Mouse (Mus musculus) neural tube, embryonic 12.5 days (tissue): ENCODE measurements around the gene Vps8. TPM values are rescaled to one million over a fixed set of nuclear protein-coding genes. Genes with fewer than 3 reads are reported as not detected.

Experiments
- ATAC-seq: fragments of 200-750 bp; cut with Nextera tagmentation; 2 replicates; pipeline ENCODE4 v1.8.0; 2017; ENCODE audit warnings: low read depth, mild to moderate bottlenecking, moderate TSS enrichment, moderate library complexity; ENCODE audit not compliant: low FRiP score
- H3K27ac ChIP-seq: fragments of 300-500 bp; sonication (generic); 2 replicates; pipeline ENCODE4 v1.5.1; 2016
- H3K27me3 ChIP-seq: fragments of 300-500 bp; sonication (generic); replicated peaks from 2 replicates; pipeline ENCODE4 v1.6.1; 2016; ENCODE audit warnings: mild to moderate bottlenecking
- H3K36me3 ChIP-seq: fragments of 300-500 bp; sonication (generic); 2 replicates; pipeline ENCODE4 v1.6.1; 2016; ENCODE audit warnings: mild to moderate bottlenecking
- H3K4me1 ChIP-seq: fragments of 300-500 bp; sonication (generic); 2 replicates; pipeline ENCODE4 v1.6.1; 2016
- H3K4me2 ChIP-seq: fragments of 300-500 bp; sonication (generic); replicated peaks from 2 replicates; pipeline ENCODE4 v1.6.1; 2016; ENCODE audit warnings: mild to moderate bottlenecking
- H3K4me3 ChIP-seq: fragments of 300-500 bp; sonication (generic); 2 replicates; pipeline ENCODE4 v1.5.1; 2016
- H3K9ac ChIP-seq: fragments of 300-500 bp; sonication (generic); 2 replicates; pipeline ENCODE4 v1.6.1; 2016; ENCODE audit warnings: mild to moderate bottlenecking
- H3K9me3 ChIP-seq: fragments of 300-500 bp; sonication (generic); 2 replicates; pipeline ENCODE4 v1.6.1; 2016; ENCODE audit warnings: mild to moderate bottlenecking
- WGBS: fragments of 180-500 bp; shearing (Covaris S2); methylation state at CpG from one replicate; pipeline ENCODE4 v1.1.7; 2016; 5-methylcytosine and 5-hydroxymethylcytosine counted together
- polyA plus RNA-seq: library from polyadenylated mRNA; unstranded; fragments of >200 nt; fragmentation: Nextera tagmentation; extraction: Ambion mirVana; gene quantifications from 2 replicates; pipeline ENCODE4 v1.2.1, GENCODE M21; 2016

Vps8 gene
- polyA plus RNA-seq, 1 experiment from 2014 or later: 30.3 TPM

GRCm38 (mm10) chr16:21615802-21616201 is 192.9 kb downstream of the Vps8 start:
- Histone ChIP-seq H3K27me3 (no peaks in the 10 kb centered on the region), H3K9me3 (no peaks in the 10 kb centered on the region), H3K9ac (no peak overlapping the region), H3K4me3 (no peak overlapping the region), H3K4me2 (no peak overlapping the region), H3K36me3 (no peaks in the 10 kb centered on the region), H3K27ac (no peak overlapping the region), H3K4me1 (no peaks in the 10 kb centered on the region)
- WGBS: 57% methylated on average over 7 of the region's 7 CpGs
- ATAC-seq: no peak

GRCm38 (mm10) chr16:21620630-21621029 is 197.7 kb downstream of the Vps8 start:
- ATAC-seq: no peak
- Histone ChIP-seq H3K27ac (no peak overlapping the region), H3K9me3 (no peaks in the 10 kb centered on the region), H3K4me2 (no peak overlapping the region), H3K9ac (no peak overlapping the region), H3K4me3 (no peak overlapping the region), H3K27me3 (no peaks in the 10 kb centered on the region), H3K4me1 (0 out of 2 replicates have a peak, but pooled peaks cover under 1% of the 10 kb centered on the region), H3K36me3 (no peaks in the 10 kb centered on the region)
- 92% methylated on average over 2 of the region's 2 CpGs for WGBS

GRCm38 (mm10) chr16:21625784-21626634 is 203.1 kb downstream of the Vps8 start:
- Histone ChIP-seq H3K4me1 (peaks cover 22% of the 10 kb centered on the region), H3K4me3 (no peak overlapping the region), H3K9me3 (no peaks in the 10 kb centered on the region), H3K9ac (no peak overlapping the region), H3K27ac (no peak overlapping the region), H3K27me3 (no peaks in the 10 kb centered on the region), H3K36me3 (no peaks in the 10 kb centered on the region), H3K4me2 (no peak overlapping the region)
- ATAC-seq: no peak
- WGBS: 72% methylated on average over 6 of the region's 6 CpGs

- Histone ChIP-seq H3K27me3 (no peaks in the 10 kb centered on the region), H3K9ac (no peak overlapping the region)
- ATAC-seq: no peak
These were observed 204.3 kb downstream of the Vps8 start for GRCm38 (mm10) chr16:21627248-21627647.

GRCm38 (mm10) chr16:21628061-21628591 is 205.2 kb downstream of the Vps8 start:
- H3K27me3 ChIP-seq: no peaks in the 10 kb centered on the region
- H3K27ac ChIP-seq: no peak overlapping the region
- peak; percentile 41 for ATAC-seq
- no peak overlapping the region for H3K9ac ChIP-seq
- WGBS: 54% methylated on average over 13 of the region's 13 CpGs
- H3K4me3 ChIP-seq: no peak overlapping the region
- H3K9me3 ChIP-seq: no peaks in the 10 kb centered on the region
- H3K4me1 ChIP-seq: peaks cover 22% of the 10 kb centered on the region
- H3K36me3 ChIP-seq: no peaks in the 10 kb centered on the region
- peak overlapping the region; percentile 18; the same call in 1 of the 2 replicates for H3K4me2 ChIP-seq

More at GRCm38 (mm10) chr16:21627248-21627647, 204.3 kb downstream of the Vps8 start:
- Histone ChIP-seq H3K4me3 (no peak overlapping the region), H3K27ac (no peak overlapping the region), H3K36me3 (no peaks in the 10 kb centered on the region), H3K4me2 (no peak overlapping the region), H3K4me1 (peaks cover 22% of the 10 kb centered on the region), H3K9me3 (no peaks in the 10 kb centered on the region)
- 61% methylated on average over 6 of the region's 6 CpGs for WGBS

GRCm38 (mm10) chr16:21630614-21631013 is 207.7 kb downstream of the Vps8 start:
- Histone ChIP-seq H3K4me3 (no peak overlapping the region), H3K9me3 (no peaks in the 10 kb centered on the region), H3K27me3 (no peaks in the 10 kb centered on the region), H3K9ac (no peak overlapping the region), H3K4me1 (peaks cover 22% of the 10 kb centered on the region), H3K4me2 (no peak overlapping the region), H3K27ac (no peak overlapping the region), H3K36me3 (no peaks in the 10 kb centered on the region)
- ATAC-seq: no peak
- WGBS: 92% methylated on average over 4 of the region's 4 CpGs

- Histone ChIP-seq H3K4me3 (no peak overlapping the region), H3K9me3 (no peaks in the 10 kb centered on the region), H3K27me3 (no peaks in the 10 kb centered on the region), H3K36me3 (no peaks in the 10 kb centered on the region), H3K4me2 (no peak overlapping the region), H3K4me1 (peaks cover 15% of the 10 kb centered on the region), H3K27ac (no peak overlapping the region), H3K9ac (no peak overlapping the region)
- 83% methylated on average over 4 of the region's 4 CpGs for WGBS
- ATAC-seq: no peak
These were observed 208.9 kb downstream of the Vps8 start for GRCm38 (mm10) chr16:21631815-21632222.

- no peak overlapping the region for H3K4me2 ChIP-seq
- no peaks in the 10 kb centered on the region for H3K9me3 ChIP-seq
- H3K27me3 ChIP-seq: no peaks in the 10 kb centered on the region
- H3K4me1 ChIP-seq: no peaks in the 10 kb centered on the region
- ATAC-seq: no peak
- H3K27ac ChIP-seq: no peak overlapping the region
- no peak overlapping the region for H3K4me3 ChIP-seq
- no peak overlapping the region for H3K9ac ChIP-seq
- no peaks in the 10 kb centered on the region for H3K36me3 ChIP-seq
These were observed 211.5 kb downstream of the Vps8 start for GRCm38 (mm10) chr16:21634460-21634859.

- ATAC-seq: no peak
- WGBS: 87% methylated on average over 5 of the region's 5 CpGs
These were observed 213.4 kb downstream of the Vps8 start for GRCm38 (mm10) chr16:21636156-21636853.

GRCm38 (mm10) chr16:21637201-21637819 is 214.4 kb downstream of the Vps8 start:
- no peak for ATAC-seq
- Histone ChIP-seq H3K36me3 (peaks cover 8% of the 10 kb centered on the region; the same call in 1 of the 2 replicates), H3K4me1 (no peaks in the 10 kb centered on the region), H3K4me3 (no peak overlapping the region), H3K4me2 (no peak overlapping the region), H3K9me3 (no peaks in the 10 kb centered on the region), H3K27me3 (no peaks in the 10 kb centered on the region), H3K27ac (no peak overlapping the region), H3K9ac (no peak overlapping the region)
- 84% methylated on average over 11 of the region's 11 CpGs for WGBS

More at GRCm38 (mm10) chr16:21636156-21636853, 213.4 kb downstream of the Vps8 start:
- H3K9me3 ChIP-seq: no peaks in the 10 kb centered on the region
- H3K27ac ChIP-seq: no peak overlapping the region
- H3K9ac ChIP-seq: no peak overlapping the region
- H3K36me3 ChIP-seq: peaks cover 4% of the 10 kb centered on the region; the same call in 1 of the 2 replicates
- no peaks in the 10 kb centered on the region for H3K4me1 ChIP-seq
- no peak overlapping the region for H3K4me2 ChIP-seq
- H3K4me3 ChIP-seq: no peak overlapping the region
- H3K27me3 ChIP-seq: no peaks in the 10 kb centered on the region

- WGBS: 86% methylated on average over 7 of the region's 7 CpGs
- Histone ChIP-seq H3K4me3 (no peak overlapping the region), H3K9me3 (no peaks in the 10 kb centered on the region)
These were observed 218.0 kb downstream of the Vps8 start for GRCm38 (mm10) chr16:21640766-21641499.

More at GRCm38 (mm10) chr16:21640766-21641499, 218.0 kb downstream of the Vps8 start:
- Histone ChIP-seq H3K27ac (no peak overlapping the region), H3K36me3 (peaks cover 8% of the 10 kb centered on the region; the same call in 1 of the 2 replicates), H3K4me2 (no peak overlapping the region), H3K4me1 (peaks cover 13% of the 10 kb centered on the region), H3K27me3 (no peaks in the 10 kb centered on the region), H3K9ac (no peak overlapping the region)
- no peak for ATAC-seq
